Mouse (Mus musculus) forebrain, embryonic 15.5 days (tissue): ENCODE measurements at regions not wholly inside any gene's neighbourhood (a gene's known extent, or its start where the extent isn't known, plus 50 kb on each side); places are given as distances from the start of the nearest gene placed in this dataset.

Experiments used
- ATAC-seq: fragments of 200-750 bp; cut with Nextera tagmentation; replicated peaks from 2 replicates; pipeline ENCODE4 v1.8.0; 2017; ENCODE audit warnings: mild to moderate bottlenecking, moderate TSS enrichment, moderate library complexity
- H3K27ac ChIP-seq: fragments of 300-500 bp; sonication (generic); replicated peaks from 2 replicates; pipeline ENCODE4 v1.5.1; 2015; ENCODE audit warnings: mild to moderate bottlenecking, inconsistent platforms
- H3K27me3 ChIP-seq: fragments of 300-500 bp; sonication (generic); 2 replicates; pipeline ENCODE4 v1.6.1; 2015; ENCODE audit warnings: inconsistent platforms
- H3K36me3 ChIP-seq: fragments of 300-500 bp; sonication (generic); 2 replicates; pipeline ENCODE4 v1.6.1; 2015; ENCODE audit warnings: mild to moderate bottlenecking, inconsistent platforms
- H3K4me1 ChIP-seq: fragments of 300-500 bp; sonication (generic); 2 replicates; pipeline ENCODE4 v1.6.1; 2015; ENCODE audit warnings: inconsistent platforms
- H3K4me2 ChIP-seq: fragments of 300-500 bp; sonication (generic); replicated peaks from 2 replicates; pipeline ENCODE4 v1.6.1; 2015; ENCODE audit warnings: mild to moderate bottlenecking, inconsistent platforms
- H3K4me3 ChIP-seq: fragments of 300-500 bp; sonication (generic); 2 replicates; pipeline ENCODE4 v1.5.1; 2015; ENCODE audit warnings: mild to moderate bottlenecking, inconsistent platforms
- H3K9ac ChIP-seq: fragments of 300-500 bp; sonication (generic); replicated peaks from 2 replicates; pipeline ENCODE4 v1.6.1; 2015; ENCODE audit warnings: mild to moderate bottlenecking, inconsistent platforms
- H3K9me3 ChIP-seq: fragments of 300-500 bp; sonication (generic); 2 replicates; pipeline ENCODE4 v1.6.1; 2016; ENCODE audit warnings: inconsistent platforms
- WGBS: fragments of 180-500 bp; shearing (Covaris S2); methylation state at CpG from one replicate; pipeline ENCODE4 v1.1.7; 2015; ENCODE audit warnings: mixed read lengths; 5-methylcytosine and 5-hydroxymethylcytosine counted together

GRCm38 (mm10) chr13:115413721-115414531 is 312.2 kb upstream of the Itga1 start:
- Histone ChIP-seq H3K27ac (no peak overlapping the region), H3K36me3 (no peaks in the 10 kb centered on the region), H3K27me3 (no peaks in the 10 kb centered on the region), H3K4me1 (peaks cover 10% of the 10 kb centered on the region; the same call in 1 of the 2 replicates), H3K9ac (no peak overlapping the region), H3K4me3 (no peak overlapping the region), H3K4me2 (no peak overlapping the region), H3K9me3 (no peaks in the 10 kb centered on the region)
- WGBS, result 31% methylated on average over 9 of the region's 9 CpGs
- peak; percentile 72 for ATAC-seq

GRCm38 (mm10) chr13:115405916-115406315 is 304.2 kb upstream of the Itga1 start:
- 87% methylated on average over 1 of the region's 1 CpGs for WGBS
- Histone ChIP-seq H3K4me2 (no peak overlapping the region), H3K27ac (no peak overlapping the region)

GRCm38 (mm10) chr13:115400706-115401215 is 299.0 kb upstream of the Itga1 start:
- Histone ChIP-seq H3K27me3 (no peaks in the 10 kb centered on the region), H3K36me3 (no peaks in the 10 kb centered on the region), H3K27ac (no peak overlapping the region), H3K4me3 (no peak overlapping the region), H3K9ac (no peak overlapping the region), H3K4me1 (no peaks in the 10 kb centered on the region), H3K4me2 (no peak overlapping the region), H3K9me3 (no peaks in the 10 kb centered on the region)
- no peak for ATAC-seq
- whole genome bisulfite sequencing, result 54% methylated on average over 4 of the region's 4 CpGs

More at GRCm38 (mm10) chr13:115405916-115406315, 304.2 kb upstream of the Itga1 start:
- Histone ChIP-seq H3K27me3 (no peaks in the 10 kb centered on the region), H3K4me1 (no peaks in the 10 kb centered on the region), H3K9ac (no peak overlapping the region), H3K9me3 (no peaks in the 10 kb centered on the region), H3K36me3 (no peaks in the 10 kb centered on the region), H3K4me3 (no peak overlapping the region)
- no peak for ATAC-seq

- Histone ChIP-seq H3K27ac (no peak overlapping the region), H3K9me3 (no peaks in the 10 kb centered on the region), H3K4me1 (no peaks in the 10 kb centered on the region), H3K4me3 (no peak overlapping the region), H3K4me2 (no peak overlapping the region), H3K9ac (no peak overlapping the region), H3K27me3 (no peaks in the 10 kb centered on the region), H3K36me3 (no peaks in the 10 kb centered on the region)
- ATAC-seq, result no peak
- 66% methylated on average over 3 of the region's 3 CpGs for WGBS
These were observed 277.9 kb upstream of the Itga1 start for GRCm38 (mm10) chr13:115379682-115380081.

- Histone ChIP-seq H3K4me3 (no peak overlapping the region), H3K9ac (no peak overlapping the region), H3K9me3 (no peaks in the 10 kb centered on the region), H3K27ac (no peak overlapping the region), H3K4me2 (no peak overlapping the region), H3K4me1 (no peaks in the 10 kb centered on the region), H3K36me3 (no peaks in the 10 kb centered on the region), H3K27me3 (no peaks in the 10 kb centered on the region)
- no peak for ATAC-seq
- WGBS, result 86% methylated on average over 16 of the region's 16 CpGs
These were observed 274.6 kb upstream of the Itga1 start for GRCm38 (mm10) chr13:115376180-115376880.

- H3K9ac ChIP-seq, result no peak overlapping the region
- H3K4me2 ChIP-seq, result no peak overlapping the region
- WGBS, result 79% methylated on average over 8 of the region's 8 CpGs
- no peaks in the 10 kb centered on the region for H3K9me3 ChIP-seq
- H3K27ac ChIP-seq, result no peak overlapping the region
- no peak overlapping the region for H3K4me3 ChIP-seq
- no peaks in the 10 kb centered on the region for H3K27me3 ChIP-seq
- no peaks in the 10 kb centered on the region for H3K4me1 ChIP-seq
- H3K36me3 ChIP-seq, result no peaks in the 10 kb centered on the region
- no peak for ATAC-seq
These were observed 259.7 kb upstream of the Itga1 start for GRCm38 (mm10) chr13:115361457-115361856.

- Histone ChIP-seq H3K27me3 (no peaks in the 10 kb centered on the region), H3K27ac (no peak overlapping the region), H3K4me2 (no peak overlapping the region), H3K4me3 (no peak overlapping the region), H3K9me3 (no peaks in the 10 kb centered on the region), H3K9ac (no peak overlapping the region), H3K36me3 (no peaks in the 10 kb centered on the region), H3K4me1 (no peaks in the 10 kb centered on the region)
- ATAC-seq, result no peak
- WGBS, result 73% methylated on average over 6 of the region's 6 CpGs
These were observed 245.2 kb upstream of the Itga1 start for GRCm38 (mm10) chr13:115347022-115347398.

GRCm38 (mm10) chr13:115346115-115347021 is 244.6 kb upstream of the Itga1 start:
- no peak overlapping the region for H3K9ac ChIP-seq
- no peak overlapping the region for H3K27ac ChIP-seq
- H3K9me3 ChIP-seq, result no peaks in the 10 kb centered on the region
- WGBS, result 73% methylated on average over 20 of the region's 20 CpGs
- no peaks in the 10 kb centered on the region for H3K27me3 ChIP-seq
- no peaks in the 10 kb centered on the region for H3K36me3 ChIP-seq
- no peak overlapping the region for H3K4me3 ChIP-seq
- 0 out of 2 replicates have a peak overlapping the region, but pooled peaks have one; percentile 9 for H3K4me2 ChIP-seq
- ATAC-seq, result 0 out of 2 replicates have a peak, but pooled peaks have one; percentile 13
- H3K4me1 ChIP-seq, result no peaks in the 10 kb centered on the region

GRCm38 (mm10) chr13:115329000-115329960 is 227.5 kb upstream of the Itga1 start:
- Histone ChIP-seq H3K9me3 (no peaks in the 10 kb centered on the region), H3K27ac (peak overlapping the region; percentile 65), H3K4me3 (no peak overlapping the region), H3K4me2 (no peak overlapping the region), H3K4me1 (peaks cover 13% of the 10 kb centered on the region), H3K27me3 (no peaks in the 10 kb centered on the region), H3K9ac (no peak overlapping the region), H3K36me3 (no peaks in the 10 kb centered on the region)
- peak; percentile 78 for ATAC-seq
- WGBS, result 32% methylated on average over 9 of the region's 9 CpGs

GRCm38 (mm10) chr13:115326294-115326693 is 224.5 kb upstream of the Itga1 start:
- Histone ChIP-seq H3K27me3 (no peaks in the 10 kb centered on the region), H3K4me2 (no peak overlapping the region), H3K36me3 (no peaks in the 10 kb centered on the region), H3K9ac (no peak overlapping the region), H3K4me3 (no peak overlapping the region), H3K9me3 (no peaks in the 10 kb centered on the region), H3K27ac (no peak overlapping the region), H3K4me1 (peaks cover 13% of the 10 kb centered on the region)
- 97% methylated on average over 2 of the region's 2 CpGs for WGBS
- ATAC-seq, result no peak

- H3K27ac ChIP-seq, result no peak overlapping the region
- H3K4me2 ChIP-seq, result no peak overlapping the region
- H3K36me3 ChIP-seq, result no peaks in the 10 kb centered on the region
- H3K9me3 ChIP-seq, result no peaks in the 10 kb centered on the region
- WGBS, result 74% methylated on average over 3 of the region's 3 CpGs
- no peaks in the 10 kb centered on the region for H3K4me1 ChIP-seq
- H3K27me3 ChIP-seq, result no peaks in the 10 kb centered on the region
- H3K4me3 ChIP-seq, result no peak overlapping the region
- no peak for ATAC-seq
- no peak overlapping the region for H3K9ac ChIP-seq
These were observed 214.9 kb upstream of the Itga1 start for GRCm38 (mm10) chr13:115316681-115317080.
